Mouse (Mus musculus) heart, adult 2 months (tissue): ENCODE data around the gene Nfatc2. TPM values are rescaled to one million over a fixed set of nuclear protein-coding genes. Genes with fewer than 3 reads are reported as not detected.

Experiments
- DNase-seq, 2 experiments: peaks; one replicate each; pipeline ENCODE4 v3.0.0; 2021
- H3K27ac ChIP-seq: fragments of 200-600 bp; 2 replicates; pipeline ENCODE4 v1.8.1; 2022
- H3K27me3 ChIP-seq: fragments of 200-500 bp; 2 replicates; pipeline ENCODE4 v1.6.1; 2012; ENCODE audit warnings: mild to moderate bottlenecking, low read length, inconsistent platforms, mixed read lengths; ENCODE audit not compliant: control insufficient read depth, insufficient read depth
- H3K36me3 ChIP-seq: fragments of 200-500 bp; 2 replicates; pipeline ENCODE4 v1.6.1; 2012; ENCODE audit warnings: low read length, inconsistent platforms; ENCODE audit not compliant: control insufficient read depth, insufficient read depth
- H3K4me1 ChIP-seq: fragments of 200-500 bp; 2 replicates; pipeline ENCODE4 v1.6.1; 2011; ENCODE audit warnings: low read length; ENCODE audit not compliant: control insufficient read depth, insufficient read depth
- H3K4me3 ChIP-seq: fragments of 200-600 bp; 2 replicates; pipeline ENCODE4 v1.8.1; 2022
- H3K79me2 ChIP-seq: fragments of 200-500 bp; replicated peaks from 2 replicates; pipeline ENCODE4 v1.6.1; 2012; ENCODE audit warnings: mild to moderate bottlenecking, inconsistent platforms, low read length, moderate library complexity, mixed read lengths; ENCODE audit not compliant: control insufficient read depth, insufficient read depth
- H3K9ac ChIP-seq: fragments of 200-500 bp; 2 replicates; pipeline ENCODE4 v1.6.1; 2012; ENCODE audit warnings: low read depth, mild to moderate bottlenecking, control low read depth, inconsistent platforms, low read length, mixed read lengths
- CTCF ChIP-seq: fragments of 200-600 bp; IDR thresholded peaks from 2 replicates; pipeline ENCODE4 v1.8.1; 2022; ENCODE audit warnings: antibody characterized with exemption, mild to moderate bottlenecking, moderate library complexity
- EP300 ChIP-seq: fragments of 200-500 bp; IDR thresholded peaks from 2 replicates; pipeline ENCODE4 v1.6.1; 2011; ENCODE audit warnings: low read depth, low read length, control low read depth; ENCODE audit not compliant: insufficient read depth
- POLR2A ChIP-seq: fragments of 200-500 bp; IDR thresholded peaks from 2 replicates; pipeline ENCODE4 v1.6.1; 2011; ENCODE audit warnings: mild to moderate bottlenecking, low read depth, low read length, control low read depth; ENCODE audit not compliant: insufficient read depth
- WGBS: fragments of 180-500 bp; shearing (Covaris S2); methylation state at CpG from one replicate; pipeline ENCODE4 v1.1.7; 2018; 5-methylcytosine and 5-hydroxymethylcytosine counted together
- intact Hi-C: fragments of 180-260 bp; cut with DNase I; formaldehyde crosslinking; loops from one replicate; pipeline ENCODE4 v1.15.1; 2025
- microRNA-seq, 2 experiments: library from miRNA; unstranded; fragments of <30 nt; microRNA quantifications; one replicate each; pipeline ENCODE4 v1.2.0; 2021
- polyA plus RNA-seq: library from polyadenylated mRNA; depleted of rRNA; stranded (reverse); fragments of >200 nt; gene quantifications from 2 replicates; pipeline ENCODE4 v1.2.3, GENCODE M21; 2012; rRNA removed
- total RNA-seq, 2 experiments: library from RNA; stranded (reverse); gene quantifications; 2 replicates each; pipeline ENCODE4 v1.2.3; 2021

The Nfatc2 gene
- total and polyA plus RNA-seq, 3 experiments = 11.2 to 18.3 (median 12.8) TPM

DNA sequence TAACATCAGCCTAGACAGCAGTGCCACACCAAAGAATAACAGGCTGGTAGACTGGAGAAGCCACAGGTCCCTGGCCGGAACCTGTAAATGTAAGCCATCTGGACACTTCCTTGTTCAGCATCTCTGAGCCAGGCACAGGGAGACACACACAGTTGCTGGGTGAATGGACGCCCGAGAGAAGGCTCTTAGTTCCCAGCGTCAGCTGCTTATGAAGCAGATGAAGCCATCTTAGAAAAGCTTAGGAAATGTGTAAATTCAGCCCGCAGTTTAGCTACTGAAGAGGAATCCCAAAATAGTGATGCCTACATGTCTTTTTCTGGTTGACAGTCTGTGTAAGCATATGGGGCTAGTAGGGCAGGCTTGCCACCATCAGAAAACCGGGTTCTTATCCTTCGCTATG lies 169.1 kb downstream of the Nfatc2 start:
- intact Hi-C loops = no loop called here

DNA sequence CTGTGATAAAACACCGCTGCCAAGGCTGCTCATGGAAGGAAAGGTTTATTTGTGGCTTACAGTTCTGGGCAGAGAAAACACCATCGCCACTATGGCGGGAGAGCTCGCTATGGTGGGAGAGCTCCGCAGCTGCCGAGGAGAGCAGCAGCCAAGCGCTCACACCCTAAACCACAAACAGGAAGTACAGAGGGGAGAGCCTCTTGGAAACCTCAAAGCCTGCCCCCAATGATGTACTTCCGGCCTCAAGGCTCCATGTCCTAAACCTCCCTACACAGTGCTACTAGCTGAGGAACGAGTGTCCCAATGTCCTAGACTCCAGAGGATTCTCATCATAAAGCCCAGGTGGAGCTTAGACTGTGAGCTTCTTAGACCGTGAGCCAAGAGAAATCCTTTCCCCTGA lies 171.9 kb downstream of the Nfatc2 start:
- no peaks in the 10 kb centered on the region for H3K79me2 ChIP-seq
- 86% methylated on average over 10 of the region's 10 CpGs for whole genome bisulfite sequencing
- H3K4me3 ChIP-seq = no peak overlapping the region
- no peak overlapping the region for H3K9ac ChIP-seq
- H3K27ac ChIP-seq = no peak overlapping the region
- H3K27me3 ChIP-seq = no peaks in the 10 kb centered on the region
- H3K36me3 ChIP-seq = no peaks in the 10 kb centered on the region
- no peak for TF ChIP-seq EP300
- TF ChIP-seq POLR2A = no peak
- no peak for TF ChIP-seq CTCF
- no peak for DNase-seq
- intact Hi-C loops = no loop called here
- H3K4me1 ChIP-seq = no peaks in the 10 kb centered on the region

More for the DNA sequence above, 169.1 kb downstream of the Nfatc2 start:
- TF ChIP-seq EP300 (no peak), POLR2A (no peak), CTCF (no peak)
- no peak overlapping the region for H3K27ac ChIP-seq
- no peaks in the 10 kb centered on the region for H3K4me1 ChIP-seq
- no peaks in the 10 kb centered on the region for H3K27me3 ChIP-seq
- H3K79me2 ChIP-seq = no peaks in the 10 kb centered on the region
- DNase-seq = no peak
- 88% methylated on average over 7 of the region's 7 CpGs for WGBS
- H3K9ac ChIP-seq = no peak overlapping the region
- H3K4me3 ChIP-seq = no peak overlapping the region
- no peaks in the 10 kb centered on the region for H3K36me3 ChIP-seq

DNA sequence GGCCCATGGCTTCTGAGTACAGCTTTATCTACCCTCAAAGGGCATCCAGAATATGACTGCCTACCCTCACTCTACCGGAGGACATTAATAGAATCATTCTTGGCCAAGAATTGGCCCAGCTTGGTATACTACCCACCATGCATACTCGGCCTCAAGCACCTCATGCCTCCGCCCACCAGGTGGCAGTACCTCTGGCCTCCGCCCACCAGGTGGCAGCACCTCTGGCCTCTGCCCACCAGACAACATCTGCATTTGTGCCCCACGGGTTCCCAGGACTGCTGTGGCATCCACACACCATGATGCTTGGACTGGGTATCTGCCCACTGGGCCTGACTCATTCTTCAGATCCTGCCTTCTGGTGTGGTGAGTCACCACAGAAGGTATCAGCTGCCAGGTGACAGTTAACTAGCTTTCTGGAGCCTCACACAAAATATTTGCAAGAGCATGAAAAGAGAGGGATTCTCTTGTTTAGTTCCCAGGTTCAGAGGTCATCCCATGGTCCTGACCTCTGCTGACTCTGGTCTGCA lies 173.0 kb downstream of the Nfatc2 start:
- intact Hi-C loops = no loop called here
- no peaks in the 10 kb centered on the region for H3K27me3 ChIP-seq
- TF ChIP-seq EP300 (no peak), CTCF (peak; percentile 30)
- no peak overlapping the region for H3K9ac ChIP-seq
- no peak overlapping the region for H3K4me3 ChIP-seq
- no peak overlapping the region for H3K27ac ChIP-seq
- no peaks in the 10 kb centered on the region for H3K79me2 ChIP-seq
- WGBS = 87% methylated on average over 5 of the region's 5 CpGs
- no peaks in the 10 kb centered on the region for H3K4me1 ChIP-seq
- DNase-seq = no peak
- H3K36me3 ChIP-seq = no peaks in the 10 kb centered on the region

Small RNAs within 50 kb of the gene (microRNA-seq; reads per million reads assigned to microRNA genes)
- gene Mir7004 = 1.2 to 2.2 reads per million in 2 experiments

Other genes with a start within 250 kb of the Nfatc2 start
- 10 to 100 TPM; 50.5 to 56.9 TPM for gene Atp9a, start 140.8 kb upstream of the Nfatc2 start, total RNA-seq
- gene Atp9a, start 140.8 kb upstream of the Nfatc2 start, polyA plus RNA-seq = 51.5 and 64.3 TPM in 2 replicates
- 1 to 10 TPM; 1.5 to 2.3 TPM for gene Sall4, start 166.3 kb upstream of the Nfatc2 start, total RNA-seq
- 1.2 and 1.3 TPM in 2 replicates for gene Sall4, start 166.3 kb upstream of the Nfatc2 start, polyA plus RNA-seq